Mouse (Mus musculus) bone marrow, adult 2 months (tissue): Measurements from ENCODE around the gene Pced1b.

ENCODE experiments used
- CTCF ChIP-seq: fragments of 200-500 bp; IDR thresholded peaks from 2 replicates; pipeline ENCODE4 v1.5.1; 2011; ENCODE audit warnings: low read length, control low read depth; ENCODE audit not compliant: control insufficient read depth, insufficient read depth
- POLR2A ChIP-seq: fragments of 200-500 bp; IDR thresholded peaks from 2 replicates; pipeline ENCODE4 v1.6.1; 2011; ENCODE audit warnings: low read depth, mild to moderate bottlenecking, control low read depth, low read length, borderline replicate concordance; ENCODE audit not compliant: control insufficient read depth

DNA sequence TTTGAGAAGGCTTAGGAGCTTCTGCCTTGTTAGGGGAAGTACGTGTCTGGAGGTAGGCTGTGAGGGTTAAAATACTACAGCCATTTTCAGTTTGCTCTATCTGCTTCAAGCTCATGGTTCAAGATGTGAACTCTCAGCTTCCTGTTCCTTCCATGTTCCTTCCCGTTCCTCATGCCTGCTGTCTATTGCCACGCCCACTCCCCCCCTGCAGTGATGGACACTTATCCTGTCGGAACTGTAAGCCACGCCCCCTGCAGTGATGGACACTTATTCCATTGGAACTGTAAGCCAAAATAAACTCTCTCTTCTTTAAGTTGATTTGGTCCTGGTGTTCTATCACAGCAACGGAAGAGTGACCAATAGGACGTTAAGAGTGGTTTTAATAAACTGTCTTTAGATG, 166.0 kb downstream of the Pced1b start:
- TF ChIP-seq CTCF (no peak), POLR2A (no peak)
